Mouse (Mus musculus): ENCODE measurements around the gene Tnrc6b.

DNA sequence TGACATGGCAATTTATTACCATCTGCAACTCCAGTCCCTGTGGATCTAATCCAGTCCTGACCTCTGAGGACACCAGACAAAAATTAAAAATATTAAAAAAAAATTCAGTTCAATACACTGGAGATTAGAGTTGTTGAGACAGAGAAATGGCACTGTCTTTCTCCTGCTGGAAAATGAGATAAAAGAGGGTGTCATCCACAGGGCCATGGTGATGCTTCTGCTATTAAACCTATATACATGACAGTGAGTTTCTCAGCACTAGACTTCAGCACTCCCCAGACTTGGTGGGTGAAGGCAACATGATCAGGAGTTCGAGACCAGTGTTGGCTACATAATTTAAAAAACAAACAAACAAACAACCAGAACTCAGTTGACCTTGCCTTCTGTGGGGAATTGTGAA, 43.0 kb downstream of the Tnrc6b start:
- TF ChIP-seq CTCF (IDR thresholded peaks at IDR 0.05; ENCODE audit: low read depth, low read length) (no peak), POLR2A (IDR thresholded peaks at IDR 0.05; ENCODE audit: extremely low read depth, insufficient read depth, low read length) (no peak)
